In the genomic region with DNA sequence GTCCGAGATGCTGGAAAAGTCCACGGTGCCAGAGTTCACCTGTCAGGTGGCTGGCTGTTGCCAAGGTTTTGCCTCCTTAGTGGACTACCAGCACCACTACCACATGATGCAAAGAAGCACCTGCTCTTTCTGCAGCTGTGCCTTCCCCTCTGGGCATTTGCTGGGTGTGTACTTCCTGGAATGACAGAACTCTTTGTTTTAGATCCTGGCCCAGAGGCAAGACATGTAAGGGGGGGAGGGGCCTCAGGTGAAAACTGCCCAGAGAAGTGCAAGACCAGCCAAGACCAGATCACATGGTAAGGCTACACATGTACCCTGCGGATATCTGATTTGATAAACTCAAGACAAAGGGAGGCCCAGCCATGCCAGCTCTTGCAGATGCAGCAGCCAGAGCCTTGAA, we compare ENCODE assay signal across 19 mouse cellular contexts.
A peak's percentile ranks its signal among the peaks of the same experiment; 100 is the strongest.
DNase-seq lines count a peak whose midpoint lies in the region; ATAC-seq lines count a peak whose summit lies in the region.
"Had no signal": no experiment of that assay in that cellular context is flagged by ENCODE, and none has a peak within 500 bp of the region (broad histone marks: within the 10 kb centered on the region; RNA-seq: fewer than 3 reads in every experiment).

No protein-coding gene starts in this region.

- peak; percentile 12 for DNase-seq in midbrain, embryonic 11.5 days (ENCODE audit: low spot score, missing footprints)
- DNase-seq in MN1 (ENCODE audit: low spot score): peak; percentile 16
- DNase-seq in intestine, embryonic 14.5 days (ENCODE audit: low spot score): peak; percentile 52
- no peak for DNase-seq in Muller cell, postnatal 12 days (ENCODE audit: inconsistent ontology term)
- DNase-seq in left cerebral cortex, adult 18-20 months (ENCODE audit: low spot score in 2 of 2): no peak
- no peak for DNase-seq in kidney, postnatal 10 days
- DNase-seq: adrenal gland, postnatal 10 days; cerebellum, adult 2 months; gastrocnemius, adult 2 months; heart, postnatal 14 days; layer of hippocampus, adult 9-11 months; liver, embryonic 13.5 days; thymus, adult 2 months had no signal

- H3K27me3 ChIP-seq in midbrain, embryonic 11.5 days (ENCODE audit: control insufficient read depth, insufficient read depth, low read length): no peaks in the 10 kb centered on the region
- no peaks in the 10 kb centered on the region for H3K27me3 ChIP-seq in midbrain, embryonic 13.5 days
- H3K27me3 ChIP-seq in intestine, embryonic 14.5 days (replicated peaks; ENCODE audit: control insufficient read depth, insufficient read depth, low read length): no peaks in the 10 kb centered on the region
- no peaks in the 10 kb centered on the region for H3K27me3 ChIP-seq in stomach, embryonic 16.5 days (ENCODE audit: control insufficient read depth, insufficient read depth, low read length)
- H3K27me3 ChIP-seq: forebrain, embryonic 15.5 days; liver, embryonic 13.5 days had no signal

- H3K9me3 ChIP-seq in midbrain, embryonic 11.5 days (ENCODE audit: control insufficient read depth, low read length): no peaks in the 10 kb centered on the region; the same call in 1 of the 2 replicates
- 0 out of 2 replicates have a peak, but pooled peaks cover 6% of the 10 kb centered on the region for H3K9me3 ChIP-seq in midbrain, embryonic 13.5 days
- H3K9me3 ChIP-seq in intestine, embryonic 14.5 days (ENCODE audit: control insufficient read depth, low read length): peaks cover 1% of the 10 kb centered on the region; the same call in 1 of the 2 replicates
- no peaks in the 10 kb centered on the region for H3K9me3 ChIP-seq in stomach, embryonic 16.5 days (replicated peaks; ENCODE audit: control insufficient read depth, low read length)
- H3K9me3 ChIP-seq: liver, embryonic 13.5 days; midbrain, embryonic 10.5 days had no signal

- no peaks in the 10 kb centered on the region for H3K4me1 ChIP-seq in midbrain, embryonic 11.5 days (ENCODE audit: control insufficient read depth, insufficient read depth, low read length)
- no peaks in the 10 kb centered on the region for H3K4me1 ChIP-seq in midbrain, embryonic 13.5 days (replicated peaks)
- H3K4me1 ChIP-seq in intestine, embryonic 14.5 days (replicated peaks; ENCODE audit: control insufficient read depth, insufficient read depth, low read length): no peaks in the 10 kb centered on the region
- no peaks in the 10 kb centered on the region for H3K4me1 ChIP-seq in stomach, embryonic 16.5 days (ENCODE audit: control insufficient read depth, insufficient read depth, low read length)
- H3K4me1 ChIP-seq: forebrain, embryonic 15.5 days; midbrain, embryonic 10.5 days had no signal

- H3K4me2 ChIP-seq in midbrain, embryonic 11.5 days: no peak overlapping the region
- H3K4me2 ChIP-seq in midbrain, embryonic 13.5 days (replicated peaks): no peak overlapping the region
- no peak overlapping the region for H3K4me2 ChIP-seq in intestine, embryonic 14.5 days (ENCODE audit: low read length)
- no peak overlapping the region for H3K4me2 ChIP-seq in stomach, embryonic 16.5 days (ENCODE audit: low read depth, low read length)
- H3K4me2 ChIP-seq: forebrain, embryonic 15.5 days; liver, embryonic 13.5 days had no signal

- 90% methylated on average over 3 of the region's 3 CpGs for WGBS in midbrain, embryonic 11.5 days
- WGBS in midbrain, embryonic 13.5 days: 91% methylated on average over 3 of the region's 3 CpGs
- WGBS in intestine, embryonic 14.5 days: 82% methylated on average over 3 of the region's 3 CpGs
- 70% methylated on average over 3 of the region's 3 CpGs for WGBS in stomach, embryonic 16.5 days

- H3K9ac ChIP-seq in midbrain, embryonic 11.5 days (ENCODE audit: low read length): no peak overlapping the region
- H3K9ac ChIP-seq in midbrain, embryonic 13.5 days (replicated peaks): no peak overlapping the region
- no peak overlapping the region for H3K9ac ChIP-seq in intestine, embryonic 14.5 days (ENCODE audit: low read length)
- H3K9ac ChIP-seq in stomach, embryonic 16.5 days (ENCODE audit: low read length): no peak overlapping the region
- H3K9ac ChIP-seq: forebrain, embryonic 15.5 days; liver, embryonic 13.5 days had no signal

- no peaks in the 10 kb centered on the region for H3K36me3 ChIP-seq in midbrain, embryonic 11.5 days (ENCODE audit: control insufficient read depth, insufficient read depth, low read length)
- no peaks in the 10 kb centered on the region; the same call in 1 of the 2 replicates for H3K36me3 ChIP-seq in midbrain, embryonic 13.5 days
- no peaks in the 10 kb centered on the region for H3K36me3 ChIP-seq in intestine, embryonic 14.5 days (ENCODE audit: control insufficient read depth, insufficient read depth, low read length)
- H3K36me3 ChIP-seq in stomach, embryonic 16.5 days (ENCODE audit: control insufficient read depth, insufficient read depth, low read length): no peaks in the 10 kb centered on the region
- H3K36me3 ChIP-seq: forebrain, embryonic 15.5 days; liver, embryonic 13.5 days; midbrain, embryonic 10.5 days had no signal

- H3K4me3 ChIP-seq in midbrain, embryonic 11.5 days (ENCODE audit: low read depth, low read length): no peak overlapping the region
- no peak overlapping the region for H3K4me3 ChIP-seq in midbrain, embryonic 13.5 days (replicated peaks)
- H3K4me3 ChIP-seq in intestine, embryonic 14.5 days (ENCODE audit: low read depth, low read length): no peak overlapping the region
- H3K4me3 ChIP-seq in stomach, embryonic 16.5 days (replicated peaks; ENCODE audit: low read length): no peak overlapping the region
- H3K4me3 ChIP-seq: erythroblast, embryonic 14.5 days; forebrain, embryonic 15.5 days; gastrocnemius, adult 2 months; liver, embryonic 13.5 days; midbrain, embryonic 10.5 days had no signal

- no peak for ATAC-seq in midbrain, embryonic 11.5 days (ENCODE audit: low FRiP score)
- ATAC-seq in midbrain, embryonic 13.5 days: no peak
- peak; percentile 68 for ATAC-seq in intestine, embryonic 14.5 days (replicated peaks; ENCODE audit: low FRiP score, low TSS enrichment, low read depth)
- peak; percentile 72; the same call in 1 of the 2 replicates for ATAC-seq in stomach, embryonic 16.5 days (ENCODE audit: insufficient read depth, low FRiP score)
- ATAC-seq: forebrain, embryonic 15.5 days; hindbrain, embryonic 16.5 days had no signal

- H3K27ac ChIP-seq in midbrain, embryonic 11.5 days (ENCODE audit: low read depth, low read length): no peak overlapping the region
- no peak overlapping the region for H3K27ac ChIP-seq in midbrain, embryonic 13.5 days
- H3K27ac ChIP-seq in intestine, embryonic 14.5 days (ENCODE audit: low read depth): no peak overlapping the region
- H3K27ac ChIP-seq in stomach, embryonic 16.5 days (ENCODE audit: low read length): no peak overlapping the region
- H3K27ac ChIP-seq: forebrain, embryonic 15.5 days; gastrocnemius, adult 2 months; liver, embryonic 13.5 days; midbrain, embryonic 10.5 days had no signal

Comparison
In these comparisons a context has a peak if more than half of its experiments do, and no peak if none do; other contexts are left out.
1. ATAC-seq: peak in intestine, embryonic 14.5 days (single experiment) and stomach, embryonic 16.5 days (single experiment); none in midbrain, embryonic 11.5 days (single experiment) and midbrain, embryonic 13.5 days (single experiment).
2. DNase-seq: peak in midbrain, embryonic 11.5 days (single experiment), MN1 (single experiment) and intestine, embryonic 14.5 days (single experiment); none in Muller cell, postnatal 12 days (single experiment), left cerebral cortex, adult 18-20 months (0 of 2) and kidney, postnatal 10 days (single experiment).